Mouse (Mus musculus) olfactory bulb, adult 2 months (tissue): ENCODE results near the gene Ptcd2. TPM values are rescaled to one million over a fixed set of nuclear protein-coding genes. Genes with fewer than 3 reads are reported as not detected.

ENCODE experiments used
- H3K27ac ChIP-seq: fragments of 200-500 bp; 2 replicates; pipeline ENCODE4 v1.5.1; 2012; ENCODE audit warnings: low read depth, low read length; ENCODE audit not compliant: insufficient read depth
- H3K4me1 ChIP-seq: fragments of 200-500 bp; 2 replicates; pipeline ENCODE4 v1.6.1; 2012; ENCODE audit warnings: low read length; ENCODE audit not compliant: control insufficient read depth, insufficient read depth
- H3K4me3 ChIP-seq: fragments of 200-500 bp; 2 replicates; pipeline ENCODE4 v1.5.1; 2012; ENCODE audit warnings: mild to moderate bottlenecking, low read depth, low read length, moderate library complexity; ENCODE audit not compliant: insufficient read depth
- CTCF ChIP-seq: fragments of 200-500 bp; IDR thresholded peaks from 2 replicates; pipeline ENCODE4 v1.5.1; 2012; ENCODE audit warnings: low read depth, mild to moderate bottlenecking, low read length, moderate library complexity; ENCODE audit not compliant: insufficient read depth
- POLR2A ChIP-seq: fragments of 200-500 bp; IDR thresholded peaks from 2 replicates; pipeline ENCODE4 v1.6.1; 2012; ENCODE audit warnings: mild to moderate bottlenecking, low read depth, low read length, moderate library complexity; ENCODE audit not compliant: insufficient read depth
- WGBS: fragments of 180-500 bp; shearing (Covaris S2); methylation state at CpG from one replicate; pipeline ENCODE4 v1.1.7; 2018; 5-methylcytosine and 5-hydroxymethylcytosine counted together
- polyA plus RNA-seq: library from polyadenylated mRNA; stranded (reverse); fragments of >200 nt; gene quantifications from 2 replicates; pipeline ENCODE4 v1.2.4, GENCODE M21; 2012; ENCODE audit warnings: low replicate concordance; ENCODE audit not compliant: missing spikeins, insufficient read depth, insufficient read length

The Ptcd2 gene
- polyA plus RNA-seq, 1 experiment: not detected

DNA sequence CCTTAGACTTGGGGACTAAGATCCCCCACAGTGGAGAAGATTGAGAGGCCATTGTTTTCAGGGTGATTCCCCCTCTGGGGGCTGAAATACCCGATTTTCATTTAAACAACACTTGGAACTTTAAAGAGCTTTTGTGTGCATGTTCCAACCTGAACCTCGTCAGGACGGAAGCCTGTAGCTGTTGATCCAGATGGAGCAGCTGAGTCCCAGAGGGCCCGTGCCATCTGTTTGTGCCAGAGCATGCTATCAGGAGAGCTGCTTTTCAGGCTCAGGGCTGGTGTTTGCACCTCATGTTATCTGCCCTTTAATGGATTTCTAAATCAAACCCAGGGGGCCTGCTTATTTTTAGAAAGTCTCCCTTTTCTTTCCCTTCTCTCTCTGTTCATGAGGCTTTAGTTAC is 19.4 kb upstream of the Ptcd2 start:
- WGBS: 62% methylated on average over 4 of the region's 4 CpGs

DNA sequence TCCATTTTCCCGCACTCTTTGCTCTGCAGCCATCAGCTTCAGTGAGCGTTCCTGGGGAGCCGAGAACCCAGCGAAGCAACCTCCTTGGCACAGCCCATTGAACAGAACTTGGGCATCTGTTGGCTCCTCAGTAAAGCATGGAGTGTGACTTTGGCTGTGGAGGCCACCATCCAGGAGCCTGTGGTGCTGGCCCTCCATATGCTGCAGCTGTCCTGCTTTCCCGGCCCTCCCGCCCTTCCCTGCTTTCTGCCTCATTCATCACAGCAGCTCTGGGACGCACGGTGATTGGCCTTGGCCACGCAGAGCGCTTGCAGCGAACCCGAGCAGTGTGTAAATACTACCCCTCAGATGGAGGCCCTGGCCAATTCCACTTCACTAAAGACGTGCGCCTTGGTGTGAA is 14.4 kb upstream of the Ptcd2 start:
- Histone ChIP-seq H3K4me3 (no peak overlapping the region), H3K27ac (no peak overlapping the region), H3K4me1 (0 out of 2 replicates have a peak, but pooled peaks cover 2% of the 10 kb centered on the region)
- no peak for TF ChIP-seq POLR2A
- no peak for TF ChIP-seq CTCF
- WGBS: 90% methylated on average over 14 of the region's 14 CpGs

More for the DNA sequence above, 19.4 kb upstream of the Ptcd2 start:
- TF ChIP-seq POLR2A (no peak), CTCF (no peak)
- Histone ChIP-seq H3K27ac (no peak overlapping the region), H3K4me1 (peaks cover 9% of the 10 kb centered on the region), H3K4me3 (no peak overlapping the region)

DNA sequence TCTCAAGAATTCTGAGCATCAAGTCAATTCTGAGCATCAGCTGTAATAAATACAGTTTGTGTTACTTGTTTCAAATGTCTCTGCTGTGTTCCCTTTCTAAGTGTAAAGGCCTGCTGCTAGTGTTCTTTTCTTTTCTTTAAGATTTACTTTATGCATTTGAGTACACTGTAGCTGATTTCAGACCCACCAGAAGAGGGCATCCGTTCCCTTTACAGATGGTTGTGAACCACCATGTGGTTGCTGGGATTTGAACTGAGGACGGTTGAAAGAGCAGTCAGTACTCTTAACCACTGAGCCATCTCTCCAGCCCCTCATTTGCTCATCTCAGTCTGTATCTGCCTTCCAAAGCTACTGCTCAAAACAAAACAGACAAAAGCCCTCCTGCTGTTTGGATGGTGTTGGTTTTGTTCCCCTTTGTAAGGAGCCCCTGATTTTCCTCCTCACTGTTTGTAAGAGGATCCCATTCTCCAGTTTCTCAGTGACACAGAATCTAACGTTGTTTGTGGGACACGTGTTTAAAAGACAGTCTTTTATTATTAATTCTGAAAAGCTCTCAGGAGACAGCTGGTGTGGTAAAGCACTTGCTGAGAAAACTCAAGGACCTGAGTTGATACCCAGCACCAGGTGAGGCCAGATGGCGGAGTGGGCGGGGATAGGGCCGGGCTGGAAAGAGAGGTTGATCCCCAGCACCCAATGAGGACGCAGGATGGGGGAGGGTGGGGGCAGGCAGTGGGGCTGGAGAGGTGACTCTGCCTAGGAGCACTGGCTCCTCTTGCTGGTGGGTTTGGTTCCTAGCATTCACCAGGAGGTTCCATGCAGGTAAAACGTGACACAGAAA is 12.1 kb upstream of the Ptcd2 start:
- no peak overlapping the region for H3K27ac ChIP-seq
- TF ChIP-seq CTCF: no peak
- no peak for TF ChIP-seq POLR2A
- H3K4me3 ChIP-seq: no peak overlapping the region
- 53% methylated on average over 9 of the region's 9 CpGs for WGBS
- H3K4me1 ChIP-seq: 0 out of 2 replicates have a peak, but pooled peaks cover 2% of the 10 kb centered on the region

DNA sequence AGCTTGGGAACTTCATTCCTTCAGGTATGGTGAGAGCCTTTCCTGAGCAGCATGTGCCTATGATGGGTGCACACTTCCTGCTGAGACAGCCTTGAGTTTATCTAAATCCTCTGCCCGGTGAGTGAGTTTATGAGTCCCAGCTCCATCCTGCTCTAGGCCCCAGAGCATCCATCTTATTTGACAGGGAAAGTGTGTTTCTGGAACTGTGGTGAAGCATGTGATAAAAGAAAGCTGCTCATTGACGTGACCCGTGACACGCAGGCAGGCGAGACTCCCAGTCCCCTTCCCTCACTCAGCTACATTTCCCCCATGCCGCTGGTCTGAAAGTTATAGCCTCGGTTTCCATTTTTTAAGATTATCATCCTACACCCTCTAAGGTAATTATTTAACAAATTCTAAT is 11.4 kb upstream of the Ptcd2 start:
- Histone ChIP-seq H3K4me1 (0 out of 2 replicates have a peak, but pooled peaks cover 2% of the 10 kb centered on the region), H3K4me3 (no peak overlapping the region), H3K27ac (no peak overlapping the region)
- 91% methylated on average over 7 of the region's 7 CpGs for WGBS
- TF ChIP-seq POLR2A (no peak), CTCF (no peak)

DNA sequence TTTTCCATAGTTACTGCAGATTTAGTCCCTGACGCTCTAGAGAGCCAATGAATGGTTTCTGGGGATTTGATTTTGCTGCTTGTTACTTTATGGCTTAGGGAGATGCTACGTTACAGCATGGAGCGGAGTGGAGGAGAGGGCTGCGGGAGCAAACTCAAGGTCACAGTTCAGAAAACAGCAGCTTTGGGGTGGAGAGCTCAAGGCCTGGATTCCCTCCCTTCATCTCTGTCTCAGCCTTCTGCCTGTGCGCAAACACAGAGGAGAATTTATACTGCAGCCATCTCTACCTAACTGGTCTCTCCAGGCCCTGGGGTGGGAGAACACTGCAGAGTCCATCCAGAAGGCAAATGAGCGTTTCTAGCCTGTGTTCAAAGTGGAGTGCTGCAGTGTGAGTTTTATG is 10.6 kb upstream of the Ptcd2 start:
- Histone ChIP-seq H3K27ac (no peak overlapping the region), H3K4me3 (no peak overlapping the region), H3K4me1 (0 out of 2 replicates have a peak, but pooled peaks cover 2% of the 10 kb centered on the region)
- TF ChIP-seq CTCF: no peak
- no peak for TF ChIP-seq POLR2A
- 92% methylated on average over 6 of the region's 6 CpGs for WGBS

DNA sequence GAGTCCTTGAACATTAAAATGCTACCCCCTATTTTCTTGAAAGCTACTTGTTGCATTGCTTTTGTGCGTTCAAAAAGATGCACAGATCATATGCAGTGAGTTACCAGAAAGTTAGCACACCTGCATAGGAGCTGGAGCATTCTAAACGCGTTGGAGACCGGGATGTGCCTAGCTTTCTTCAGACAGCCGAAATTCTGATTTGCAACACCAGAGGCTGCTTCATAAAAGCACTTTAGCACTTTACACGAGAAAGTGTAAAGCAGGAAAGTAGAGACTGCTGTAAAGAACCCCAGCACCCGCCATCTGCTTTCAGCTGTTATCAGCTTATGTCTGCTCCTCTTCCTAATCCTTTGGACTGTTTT is 9.0 kb upstream of the Ptcd2 start:
- TF ChIP-seq POLR2A (no peak), CTCF (no peak)
- WGBS: 1% methylated on average over 7 of the region's 7 CpGs
- Histone ChIP-seq H3K4me3 (peak overlapping the region; percentile 33), H3K4me1 (no peaks in the 10 kb centered on the region), H3K27ac (peak overlapping the region; percentile 44)

DNA sequence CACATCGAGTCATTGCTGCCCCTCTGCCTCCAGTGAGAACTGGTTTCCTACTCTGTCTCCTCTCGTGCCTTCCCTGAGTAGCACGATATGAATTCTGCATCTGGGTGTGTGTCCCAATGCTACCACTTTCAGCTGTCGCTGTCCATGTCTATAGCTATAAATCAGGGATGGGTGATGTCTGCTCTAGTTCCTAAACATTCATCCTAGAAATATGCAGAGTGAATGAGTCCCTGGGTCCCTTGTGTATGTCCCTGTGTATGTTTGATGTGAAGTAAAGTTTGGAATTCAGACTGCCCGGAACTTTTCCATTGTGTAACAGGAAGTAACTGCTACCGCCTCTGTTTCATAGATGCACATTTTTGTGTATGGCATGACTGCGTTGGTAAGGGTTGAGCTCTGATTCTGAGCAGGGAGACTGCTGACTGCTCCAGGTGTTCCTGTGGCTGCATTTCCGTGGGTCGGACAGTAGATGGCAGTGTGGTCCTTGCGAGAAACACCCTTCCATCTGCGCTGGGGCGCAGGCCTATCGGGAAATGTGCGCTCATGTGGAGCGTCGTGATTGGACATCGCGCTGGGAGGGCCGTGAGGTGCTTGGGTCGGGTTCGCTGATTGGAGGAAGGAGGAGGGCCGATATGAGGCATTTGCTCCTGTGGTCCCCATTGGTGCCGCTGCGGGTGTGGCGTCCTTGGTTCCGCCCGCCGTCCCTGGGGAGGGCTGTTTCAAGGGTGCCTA is 8.4 kb upstream of the Ptcd2 start:
- WGBS: 10% methylated on average over 28 of the region's 28 CpGs
- peak; percentile 91 for TF ChIP-seq CTCF
- no peak for TF ChIP-seq POLR2A
- H3K27ac ChIP-seq: peak overlapping the region; percentile 44
- H3K4me1 ChIP-seq: no peaks in the 10 kb centered on the region
- peak overlapping the region; percentile 33 for H3K4me3 ChIP-seq

DNA sequence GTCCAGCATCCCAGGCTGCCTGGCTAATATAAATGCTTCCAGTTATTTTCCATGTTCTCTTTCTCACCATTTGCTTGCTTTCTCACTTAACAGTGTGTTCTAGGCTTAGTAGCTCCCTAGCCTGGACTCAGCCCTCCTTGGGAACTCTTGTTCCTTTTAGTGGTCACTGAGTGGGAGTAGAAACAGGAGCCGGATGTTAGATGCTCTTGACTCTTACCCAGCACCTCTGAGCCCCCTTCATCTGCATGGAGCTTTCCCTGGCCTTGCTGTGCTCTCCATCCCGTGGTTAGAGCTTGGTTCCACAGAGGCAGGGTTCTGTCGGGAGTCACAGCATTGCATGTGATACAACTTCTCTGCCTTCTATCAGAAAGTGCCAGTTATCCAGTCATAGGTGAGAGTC is 7.1 kb upstream of the Ptcd2 start:
- TF ChIP-seq POLR2A (no peak), CTCF (no peak)
- H3K4me1 ChIP-seq: no peaks in the 10 kb centered on the region
- WGBS: 83% methylated on average over 3 of the region's 3 CpGs
- no peak overlapping the region for H3K27ac ChIP-seq
- H3K4me3 ChIP-seq: no peak overlapping the region

DNA sequence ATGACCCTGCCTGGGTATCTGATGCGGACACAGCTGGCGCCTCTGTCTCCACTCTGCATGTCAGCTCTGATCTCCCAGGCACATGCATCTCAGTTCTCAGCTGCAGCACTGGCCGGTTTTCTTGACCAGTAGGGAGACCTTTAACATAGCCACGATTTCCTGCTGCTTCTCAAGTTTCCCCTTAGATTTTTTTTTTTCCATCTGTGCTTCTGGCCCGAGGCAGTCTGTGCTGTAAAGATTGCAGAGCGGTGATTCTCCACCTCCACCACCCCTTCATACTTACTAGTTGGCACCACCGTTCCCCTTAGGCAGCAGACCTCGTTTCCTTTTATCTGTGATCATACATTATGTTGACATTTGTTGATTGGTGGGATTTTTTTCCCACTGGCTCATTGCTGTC is 6.7 kb upstream of the Ptcd2 start:
- Histone ChIP-seq H3K27ac (no peak overlapping the region), H3K4me1 (no peaks in the 10 kb centered on the region), H3K4me3 (no peak overlapping the region)
- TF ChIP-seq CTCF (no peak), POLR2A (no peak)
- 77% methylated on average over 8 of the region's 8 CpGs for WGBS

DNA sequence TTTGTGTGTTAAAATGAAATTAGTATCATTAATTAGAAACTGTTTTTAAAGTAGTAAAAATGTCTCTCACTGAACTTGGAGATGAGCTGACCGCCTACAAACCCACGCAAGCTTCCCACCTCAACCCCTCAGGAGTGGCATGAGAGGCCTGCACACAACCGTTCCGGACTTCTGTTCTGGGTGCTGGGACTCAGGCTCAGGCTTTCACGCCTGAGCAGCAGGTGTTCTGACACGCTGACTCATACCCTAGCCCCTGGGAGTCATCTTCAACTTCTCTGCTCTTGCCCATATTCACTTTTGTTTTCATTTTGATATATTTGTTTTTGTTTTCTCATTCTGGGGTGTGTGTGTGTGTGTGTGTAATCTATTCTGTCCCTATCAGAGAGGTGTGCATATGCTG is 5.5 kb upstream of the Ptcd2 start:
- TF ChIP-seq POLR2A (no peak), CTCF (no peak)
- 83% methylated on average over 6 of the region's 6 CpGs for WGBS
- no peak overlapping the region for H3K27ac ChIP-seq
- no peak overlapping the region for H3K4me3 ChIP-seq
- no peaks in the 10 kb centered on the region for H3K4me1 ChIP-seq
